Mouse (Mus musculus) ES-E14 (cell line): ENCODE data around the gene Dpf1.

Experiments
- CHD2 ChIP-seq: IDR thresholded peaks from 2 replicates; pipeline ENCODE4 v1.6.1; 2014; ENCODE audit warnings: mild to moderate bottlenecking, low read depth, low read length, inconsistent platforms
- HCFC1 ChIP-seq: IDR thresholded peaks from 2 replicates; pipeline ENCODE4 v1.6.1; 2012; ENCODE audit warnings: low read length, inconsistent platforms, borderline replicate concordance; ENCODE audit not compliant: insufficient read depth
- ZC3H11A ChIP-seq: IDR thresholded peaks from 2 replicates; pipeline ENCODE4 v1.6.1; 2012; ENCODE audit warnings: low read depth, mild to moderate bottlenecking, inconsistent platforms, low read length, borderline replicate concordance
- ZNF384 ChIP-seq: IDR thresholded peaks from 2 replicates; pipeline ENCODE4 v1.6.1; 2012; ENCODE audit warnings: low read depth, low read length, inconsistent platforms

DNA sequence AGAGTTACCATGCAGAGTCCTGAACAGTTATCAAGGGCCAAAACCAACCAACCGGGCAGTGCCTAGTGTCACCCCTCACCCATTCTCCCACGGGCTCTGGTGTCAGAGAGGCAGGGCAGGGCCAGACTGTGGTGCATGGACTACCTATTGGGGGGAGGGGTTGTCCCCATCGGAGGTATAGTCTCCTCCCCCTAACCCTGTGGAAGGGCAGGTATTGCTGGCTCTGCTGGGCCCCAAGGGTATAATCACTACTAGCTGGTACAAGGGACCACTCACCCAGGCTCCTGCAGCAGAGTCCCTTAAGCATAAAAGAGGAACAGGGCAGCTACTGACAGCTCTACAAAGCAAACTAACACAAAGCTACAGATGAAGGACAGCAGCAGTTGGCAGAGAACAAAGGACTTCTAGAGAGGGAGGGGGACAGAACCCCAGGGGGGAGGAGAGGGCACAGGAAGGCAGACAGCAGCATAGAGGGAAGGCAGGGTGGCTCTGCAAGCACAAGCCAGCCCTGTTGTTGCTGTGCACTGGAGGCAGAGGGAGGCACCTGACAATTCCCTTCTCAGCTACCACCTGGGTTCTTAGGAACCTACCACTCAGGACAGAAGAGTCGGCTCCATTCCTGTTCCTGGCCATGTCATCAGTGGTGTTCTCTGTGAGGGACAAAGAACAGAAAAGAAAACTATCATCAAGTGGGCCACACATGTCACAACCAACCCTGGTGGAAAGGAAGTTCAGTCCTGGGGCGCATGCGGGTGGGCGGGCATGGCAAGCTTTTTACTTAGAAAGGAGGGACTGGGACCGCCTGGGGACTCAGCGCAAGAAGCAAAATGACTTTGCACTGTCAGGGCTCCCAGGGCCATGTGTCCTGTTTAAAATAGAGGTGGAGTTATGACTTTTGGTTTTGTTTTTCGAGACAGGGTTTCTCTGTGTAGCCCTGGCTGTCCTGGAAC is 43.7 kb upstream of the Dpf1 start:
- TF ChIP-seq CHD2 (no peak), ZNF384 (no peak), ZC3H11A (no peak), HCFC1 (no peak)
